Mouse (Mus musculus) heart, postnatal 0 days (tissue): ENCODE results near the gene Mamdc4. TPM values are rescaled to one million over a fixed set of nuclear protein-coding genes. Genes with fewer than 3 reads are reported as not detected.
A peak's percentile ranks its signal among the peaks of the same experiment; 100 is the strongest.

Experiments used
- ATAC-seq: fragments of 200-750 bp; cut with Nextera tagmentation; 2 replicates; pipeline ENCODE4 v1.8.0; 2017; ENCODE audit warnings: low read depth, moderate number of reproducible peaks, moderate library complexity; ENCODE audit not compliant: insufficient read depth
- DNase-seq: peaks from one replicate; pipeline ENCODE4 v3.0.0-alpha.2; 2016; ENCODE audit warnings: low spot score
- H3K27ac ChIP-seq: fragments of 300-500 bp; sonication (generic); 2 replicates; pipeline ENCODE4 v1.5.1; 2014; ENCODE audit warnings: low read depth, mild to moderate bottlenecking
- H3K27me3 ChIP-seq: fragments of 300-500 bp; sonication (generic); 2 replicates; pipeline ENCODE4 v1.6.1; 2014; ENCODE audit warnings: low read length, mixed read lengths; ENCODE audit not compliant: control insufficient read depth, insufficient read depth
- H3K36me3 ChIP-seq: fragments of 300-500 bp; sonication (generic); replicated peaks from 2 replicates; pipeline ENCODE4 v1.6.1; 2014; ENCODE audit warnings: low read length, mixed read lengths; ENCODE audit not compliant: control insufficient read depth, insufficient read depth
- H3K4me1 ChIP-seq: fragments of 300-500 bp; sonication (generic); 2 replicates; pipeline ENCODE4 v1.6.1; 2014; ENCODE audit warnings: antibody characterized with exemption; ENCODE audit not compliant: control insufficient read depth, insufficient read depth
- H3K4me2 ChIP-seq: fragments of 300-500 bp; sonication (generic); 2 replicates; pipeline ENCODE4 v1.6.1; 2014; ENCODE audit warnings: low read depth, mild to moderate bottlenecking, low read length, moderate library complexity
- H3K4me3 ChIP-seq: fragments of 300-500 bp; sonication (generic); 2 replicates; pipeline ENCODE4 v1.5.1; 2014; ENCODE audit warnings: low read depth, low read length
- H3K9ac ChIP-seq: fragments of 300-500 bp; sonication (generic); replicated peaks from 2 replicates; pipeline ENCODE4 v1.6.1; 2014; ENCODE audit warnings: low read depth, low read length, mixed read lengths
- H3K9me3 ChIP-seq: fragments of 300-500 bp; sonication (generic); replicated peaks from 2 replicates; pipeline ENCODE4 v1.6.1; 2016; ENCODE audit warnings: low read length; ENCODE audit not compliant: control insufficient read depth
- CTCF ChIP-seq: IDR thresholded peaks from 2 replicates; pipeline ENCODE4 v1.5.1; 2016; ENCODE audit warnings: antibody characterized with exemption, control low read depth, low read depth
- EP300 ChIP-seq: IDR thresholded peaks from 2 replicates; pipeline ENCODE4 v1.6.1; 2016; ENCODE audit warnings: antibody characterized with exemption, low read depth
- WGBS: fragments of 180-500 bp; shearing (Covaris S2); extraction: QIAGEN DNeasy Blood & Tissue Kit; methylation state at CpG from one replicate; pipeline ENCODE4 v1.1.7; 2014; 5-methylcytosine and 5-hydroxymethylcytosine counted together
- polyA plus RNA-seq: library from polyadenylated mRNA; unstranded; fragments of >200 nt; fragmentation: Nextera tagmentation; extraction: Ambion mirVana; gene quantifications from 2 replicates; pipeline ENCODE4 v1.2.1, GENCODE M21; 2015
- total RNA-seq: library from RNA; depleted of rRNA; stranded (reverse); fragments of >200 nt; gene quantifications from 2 replicates; pipeline ENCODE4 v1.2.3, GENCODE M21; 2014; ENCODE audit warnings: low replicate concordance

Mamdc4 gene
- total and polyA plus RNA-seq, 2 experiments from 2014 or later = 0.14 to 1.7 TPM

DNA sequence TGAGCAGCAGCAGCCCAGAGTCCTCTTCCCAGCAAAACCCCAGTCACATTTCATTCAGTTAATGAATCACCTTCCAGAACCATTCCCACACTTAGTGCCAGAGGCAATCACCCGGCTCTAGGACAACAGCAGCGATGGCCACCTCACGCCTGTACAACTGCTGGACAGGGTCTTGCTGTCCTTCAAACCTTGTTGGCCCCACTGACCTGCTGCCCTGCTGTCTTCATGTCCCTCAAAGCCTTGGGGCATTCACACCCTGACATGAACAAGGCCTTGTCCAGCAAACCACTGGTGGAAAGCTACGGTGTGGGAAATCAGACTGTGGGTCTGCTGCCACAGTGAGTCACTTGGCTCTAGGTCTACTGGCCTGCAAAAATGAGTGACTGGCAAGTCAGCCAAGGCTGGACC, 34.1 kb downstream of the Mamdc4 start:
- no peak overlapping the region for H3K4me2 ChIP-seq
- H3K27ac ChIP-seq = no peak overlapping the region
- DNase-seq = no peak
- peaks cover 8% of the 10 kb centered on the region; the same call in 1 of the 2 replicates for H3K4me1 ChIP-seq
- no peak overlapping the region for H3K4me3 ChIP-seq
- peaks cover 34% of the 10 kb centered on the region for H3K36me3 ChIP-seq
- no peaks in the 10 kb centered on the region for H3K9me3 ChIP-seq
- no peak for ATAC-seq
- no peaks in the 10 kb centered on the region for H3K27me3 ChIP-seq
- H3K9ac ChIP-seq = no peak overlapping the region
- whole genome bisulfite sequencing = 95% methylated on average over 4 of the region's 4 CpGs
- TF ChIP-seq EP300 (no peak), CTCF (no peak)

DNA sequence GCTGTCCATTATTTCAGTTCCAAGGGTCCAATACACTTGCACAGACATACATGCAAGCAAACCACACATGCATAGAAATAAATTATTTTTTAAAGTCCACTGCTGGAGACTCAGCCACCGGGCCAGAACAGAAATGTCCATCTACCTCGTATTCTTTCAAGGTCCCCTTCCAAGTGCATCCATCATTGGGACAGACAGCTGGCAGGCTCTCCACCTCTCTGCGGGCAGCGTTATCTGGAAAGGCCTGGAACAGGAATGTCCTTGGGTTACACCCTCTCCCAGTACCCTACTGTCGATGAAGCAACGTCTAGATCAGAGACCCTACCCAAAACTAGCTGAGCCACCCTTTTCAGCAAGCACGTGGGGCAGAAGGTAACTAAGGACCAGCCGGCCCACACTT, 38.1 kb downstream of the Mamdc4 start:
- H3K4me1 ChIP-seq = peaks cover 11% of the 10 kb centered on the region; the same call in 1 of the 2 replicates
- H3K9me3 ChIP-seq = no peaks in the 10 kb centered on the region
- no peaks in the 10 kb centered on the region for H3K27me3 ChIP-seq
- H3K4me3 ChIP-seq = no peak overlapping the region
- H3K36me3 ChIP-seq = peaks cover 52% of the 10 kb centered on the region
- H3K27ac ChIP-seq = no peak overlapping the region
- 48% methylated on average over 8 of the region's 8 CpGs for WGBS
- ATAC-seq (no peak), DNase-seq (no peak)
- TF ChIP-seq CTCF (no peak), EP300 (no peak)
- no peak overlapping the region for H3K9ac ChIP-seq
- no peak overlapping the region for H3K4me2 ChIP-seq

DNA sequence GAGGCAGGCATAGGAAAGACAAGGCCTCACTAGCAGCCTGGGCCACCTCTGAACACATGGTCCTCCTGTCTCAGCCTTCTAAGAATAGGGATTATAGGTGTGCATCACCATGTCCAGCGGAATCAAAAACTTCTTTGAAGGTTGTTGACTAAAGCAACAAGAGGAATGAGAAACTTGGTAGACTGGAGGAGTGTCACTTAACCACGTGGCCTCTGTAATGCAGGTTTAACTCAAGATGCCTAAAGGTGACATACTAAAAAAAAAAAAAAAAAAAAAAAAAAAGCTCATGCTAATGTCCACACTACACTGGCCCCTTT, 39.8 kb downstream of the Mamdc4 start:
- no peak overlapping the region for H3K9ac ChIP-seq
- 87% methylated on average over 2 of the region's 2 CpGs for WGBS

DNA sequence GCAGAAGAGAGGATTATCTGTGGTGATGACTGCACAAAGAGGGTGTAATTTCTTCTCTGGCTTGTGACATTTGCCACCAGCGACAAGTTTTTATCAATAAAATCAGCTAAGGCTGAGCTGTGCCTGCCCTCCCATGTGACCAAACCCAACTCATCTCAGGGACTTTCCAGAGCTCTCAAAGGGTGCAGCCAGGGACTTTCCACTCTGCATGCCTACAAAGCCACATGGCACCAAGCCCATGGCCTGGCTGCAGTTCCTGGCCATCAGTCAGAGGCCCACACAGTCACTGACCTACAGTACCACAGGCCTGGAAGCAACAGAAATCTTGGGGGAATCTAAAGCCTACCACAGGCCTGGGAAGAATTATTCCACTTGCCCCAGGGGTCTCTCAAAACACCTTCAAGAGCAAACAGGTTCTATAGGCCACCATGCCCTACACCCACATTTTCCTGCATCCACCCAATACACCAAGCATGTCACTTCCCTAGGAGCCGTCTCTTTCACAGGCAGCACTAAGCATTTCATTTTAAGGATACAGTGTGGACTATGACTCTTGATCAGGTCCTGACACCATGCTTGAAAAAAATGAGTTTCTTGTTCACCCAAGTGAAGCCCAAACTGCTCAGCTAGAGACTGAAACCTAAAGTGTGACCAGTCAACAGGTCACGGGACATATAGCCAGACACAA, 40.3 kb downstream of the Mamdc4 start:
- no peak overlapping the region for H3K9ac ChIP-seq
- ATAC-seq (peak; percentile 82), DNase-seq (peak; percentile 56)
- H3K27me3 ChIP-seq = no peaks in the 10 kb centered on the region
- no peak overlapping the region for H3K4me3 ChIP-seq
- H3K4me1 ChIP-seq = peaks cover 11% of the 10 kb centered on the region; the same call in 1 of the 2 replicates
- peaks cover 73% of the 10 kb centered on the region for H3K36me3 ChIP-seq
- no peak overlapping the region for H3K4me2 ChIP-seq
- peak overlapping the region; percentile 56 for H3K27ac ChIP-seq
- WGBS = 55% methylated on average over 3 of the region's 3 CpGs
- no peak for TF ChIP-seq EP300
- no peak for TF ChIP-seq CTCF
- H3K9me3 ChIP-seq = no peaks in the 10 kb centered on the region

More for the DNA sequence above, 39.8 kb downstream of the Mamdc4 start:
- H3K36me3 ChIP-seq = peaks cover 68% of the 10 kb centered on the region
- no peak overlapping the region for H3K4me2 ChIP-seq
- H3K4me3 ChIP-seq = no peak overlapping the region
- no peaks in the 10 kb centered on the region for H3K27me3 ChIP-seq
- peak overlapping the region; percentile 56; the same call in 1 of the 2 replicates for H3K27ac ChIP-seq
- no peak for ATAC-seq
- DNase-seq = no peak
- no peak for TF ChIP-seq CTCF
- no peak for TF ChIP-seq EP300
- H3K4me1 ChIP-seq = peaks cover 11% of the 10 kb centered on the region; the same call in 1 of the 2 replicates
- no peaks in the 10 kb centered on the region for H3K9me3 ChIP-seq

DNA sequence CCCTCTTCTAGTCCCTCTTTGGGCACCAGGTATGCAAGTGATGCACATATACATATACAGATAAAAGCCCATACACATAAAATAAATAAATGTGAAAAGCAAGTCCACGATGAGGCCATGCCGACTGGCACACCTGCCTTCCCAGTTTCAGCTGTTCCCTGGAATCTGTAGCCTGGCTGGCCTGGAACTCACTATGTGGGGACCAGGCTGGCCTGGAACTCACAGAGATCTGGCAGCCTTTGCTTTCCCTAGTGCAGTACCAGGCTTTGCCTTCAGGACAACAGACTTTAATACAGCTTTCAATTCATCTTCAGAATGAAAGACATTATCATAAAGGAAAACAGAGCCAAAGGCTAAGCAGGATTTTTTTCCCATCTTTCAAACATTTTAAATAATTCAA, 40.9 kb downstream of the Mamdc4 start:
- H3K4me2 ChIP-seq = no peak overlapping the region
- DNase-seq (no peak), ATAC-seq (no peak)
- no peak for TF ChIP-seq EP300
- no peak overlapping the region for H3K9ac ChIP-seq
- H3K4me1 ChIP-seq = peaks cover 11% of the 10 kb centered on the region; the same call in 1 of the 2 replicates
- WGBS = 96% methylated on average over 2 of the region's 2 CpGs
- H3K36me3 ChIP-seq = peaks cover 78% of the 10 kb centered on the region
- no peaks in the 10 kb centered on the region for H3K27me3 ChIP-seq
- no peak overlapping the region for H3K4me3 ChIP-seq
- no peak overlapping the region for H3K27ac ChIP-seq
- H3K9me3 ChIP-seq = no peaks in the 10 kb centered on the region
